Mouse (Mus musculus): ENCODE data around the gene Olfr1105.

Olfr1105 gene

DNA sequence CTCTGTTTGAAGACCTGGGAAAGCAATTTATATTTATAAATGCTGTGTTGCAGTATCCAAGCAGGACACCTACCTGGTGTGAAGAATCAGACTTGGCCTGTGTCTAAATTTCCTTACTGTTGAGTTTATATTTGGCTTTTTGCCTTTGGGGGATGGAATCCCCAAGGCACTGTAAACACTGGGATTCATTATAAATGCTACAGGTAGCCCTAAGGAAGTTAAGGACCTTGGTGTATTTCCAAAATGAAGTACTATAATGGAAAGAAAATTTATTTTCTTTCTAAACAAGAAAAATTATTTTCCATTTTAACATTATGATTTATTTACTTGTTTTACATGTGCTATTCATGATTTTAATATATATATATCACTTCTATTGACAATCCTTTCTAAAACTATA lies at the start of gene Olfr1105:
Gene Olfr1105, minus strand, starts transcription at position 101 of the 400 bp plus-strand sequence.
- DNase-seq: no peak

DNA sequence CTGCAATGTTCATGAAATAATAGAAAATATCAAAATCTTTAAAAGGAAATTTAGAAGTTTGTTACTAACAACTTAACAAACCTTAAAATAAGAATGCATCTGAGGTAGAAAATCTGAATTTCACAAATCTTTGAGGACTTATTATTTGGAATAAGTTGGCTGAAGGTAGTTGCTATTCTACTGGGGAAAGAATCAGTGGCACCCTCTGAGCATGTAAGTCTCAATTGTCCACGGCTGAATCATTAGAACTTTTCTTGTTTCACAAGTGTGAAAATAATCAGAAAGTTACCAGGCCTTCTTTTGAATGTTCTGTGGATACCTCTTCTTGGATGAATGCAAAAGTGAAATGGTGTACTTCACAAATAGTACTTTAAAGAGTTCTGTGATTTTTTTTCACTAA lies 39.4 kb upstream of the Olfr1105 start, which contains the start of gene Olfr1107:
Gene Olfr1107, minus strand, starts transcription at position 101 of the 400 bp plus-strand sequence.
- no peak for DNase-seq

DNA sequence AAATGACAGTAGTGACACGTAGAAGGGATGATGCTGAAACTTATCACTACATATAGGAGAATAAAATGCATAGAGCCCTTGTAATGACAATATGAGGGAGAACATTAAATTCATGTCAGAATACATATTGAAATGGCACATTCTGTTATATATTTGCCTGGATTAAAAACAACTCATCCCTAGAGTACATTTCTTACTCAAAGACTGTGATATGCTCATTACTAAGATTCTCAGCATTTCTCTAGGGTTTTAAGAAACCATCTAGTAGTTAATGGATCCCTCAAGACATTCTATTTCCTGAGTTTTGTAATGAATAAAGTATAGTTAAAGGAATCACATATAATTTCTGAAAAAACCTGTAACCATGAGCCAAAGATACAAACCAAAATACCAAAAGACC lies 15.8 kb upstream of the Olfr1105 start, which contains the start of gene Olfr1106:
Gene Olfr1106, minus strand, starts transcription at position 101 of the 400 bp plus-strand sequence.
- no peak for DNase-seq

DNA sequence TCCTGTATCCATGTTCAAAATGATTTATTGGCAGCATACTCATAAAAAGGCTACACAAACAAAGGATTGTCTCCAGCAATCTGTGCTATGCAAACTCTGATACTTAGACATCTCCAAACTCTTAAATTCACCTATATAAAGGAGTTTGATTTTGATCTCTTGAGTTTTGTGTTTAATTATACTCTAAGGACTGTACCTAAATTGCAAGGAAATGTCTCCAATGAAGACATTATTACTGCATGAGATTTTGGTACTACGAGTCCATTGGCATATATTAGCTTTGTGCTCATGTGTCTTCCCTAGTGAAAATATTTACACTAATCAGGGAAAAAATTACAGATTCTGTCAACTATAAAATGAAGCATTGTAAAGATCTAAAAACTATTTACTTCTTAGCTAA lies 9.4 kb downstream of the Olfr1105 start, which contains the start of gene Olfr1104:
Gene Olfr1104, minus strand, starts transcription at position 101 of the 400 bp plus-strand sequence.
- DNase-seq: no peak

DNA sequence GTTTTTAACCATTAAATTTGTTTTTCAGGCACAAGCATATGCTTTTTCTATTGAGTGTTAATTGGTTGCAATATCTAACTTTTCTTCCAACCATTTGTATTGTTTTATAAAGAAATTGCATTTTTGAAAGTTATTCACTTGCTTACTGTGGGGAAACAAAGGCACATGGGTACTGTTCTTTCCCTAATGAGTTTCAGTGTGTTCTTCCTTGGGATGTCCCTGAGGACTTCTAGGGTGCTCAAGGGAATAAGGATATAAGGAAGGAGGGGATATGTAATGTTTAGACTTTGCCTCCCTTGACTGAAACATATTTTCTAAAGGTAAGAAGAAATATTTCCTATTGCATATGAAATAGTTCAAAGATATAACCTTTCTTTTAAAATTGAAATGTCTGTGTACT lies 38.2 kb downstream of the Olfr1105 start, which contains the start of gene Olfr1102:
Gene Olfr1102, plus strand, starts transcription at position 301 of the 400 bp plus-strand sequence.
- no peak for DNase-seq

DNA sequence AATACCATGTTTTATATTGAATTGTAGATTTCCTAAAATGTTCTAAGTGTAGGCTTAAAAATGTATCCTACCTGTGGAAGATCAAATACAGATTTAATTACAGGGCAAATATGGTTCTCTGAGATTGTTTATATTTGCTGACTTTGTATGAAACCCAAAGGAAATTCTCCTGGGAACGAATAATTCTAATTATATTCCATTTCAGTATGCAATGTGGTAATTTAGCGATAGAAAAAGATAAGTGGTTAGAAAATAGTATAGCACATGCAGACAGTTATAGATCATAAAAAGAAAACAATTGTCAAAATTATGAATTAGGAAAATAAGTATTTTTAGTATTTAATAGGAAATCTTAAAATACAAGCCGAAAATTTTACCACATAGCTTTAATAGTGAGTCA lies 45.2 kb downstream of the Olfr1105 start, which contains the start of gene Olfr1101:
Gene Olfr1101, minus strand, starts transcription at position 101 of the 400 bp plus-strand sequence.
- no peak for DNase-seq
